Mouse (Mus musculus) midbrain, embryonic 13.5 days (tissue): ENCODE measurements around the gene Crb1. TPM values are rescaled to one million over a fixed set of nuclear protein-coding genes. Genes with fewer than 3 reads are reported as not detected.

Experiments
- ATAC-seq: fragments of 200-750 bp; cut with Nextera tagmentation; 2 replicates; pipeline ENCODE4 v1.8.0; 2017; ENCODE audit warnings: mild to moderate bottlenecking, moderate TSS enrichment, moderate library complexity
- H3K27ac ChIP-seq: fragments of 300-500 bp; sonication (generic); 2 replicates; pipeline ENCODE4 v1.5.1; 2015; ENCODE audit warnings: inconsistent platforms, mild to moderate bottlenecking, moderate library complexity
- H3K27me3 ChIP-seq: fragments of 300-500 bp; sonication (generic); 2 replicates; pipeline ENCODE4 v1.6.1; 2015; ENCODE audit warnings: mild to moderate bottlenecking, inconsistent platforms
- H3K36me3 ChIP-seq: fragments of 300-500 bp; sonication (generic); 2 replicates; pipeline ENCODE4 v1.6.1; 2015; ENCODE audit warnings: mild to moderate bottlenecking, inconsistent platforms
- H3K4me1 ChIP-seq: fragments of 300-500 bp; sonication (generic); replicated peaks from 2 replicates; pipeline ENCODE4 v1.6.1; 2015; ENCODE audit warnings: inconsistent platforms
- H3K4me2 ChIP-seq: fragments of 300-500 bp; sonication (generic); replicated peaks from 2 replicates; pipeline ENCODE4 v1.6.1; 2015; ENCODE audit warnings: moderate library complexity, mild to moderate bottlenecking, inconsistent platforms
- H3K4me3 ChIP-seq: fragments of 300-500 bp; sonication (generic); replicated peaks from 2 replicates; pipeline ENCODE4 v1.5.1; 2015; ENCODE audit warnings: mild to moderate bottlenecking, inconsistent platforms
- H3K9ac ChIP-seq: fragments of 300-500 bp; sonication (generic); replicated peaks from 2 replicates; pipeline ENCODE4 v1.6.1; 2015; ENCODE audit warnings: mild to moderate bottlenecking, inconsistent platforms
- H3K9me3 ChIP-seq: fragments of 300-500 bp; sonication (generic); 2 replicates; pipeline ENCODE4 v1.6.1; 2016; ENCODE audit warnings: mild to moderate bottlenecking, inconsistent platforms
- WGBS: fragments of 180-500 bp; shearing (Covaris S2); methylation state at CpG from one replicate; pipeline ENCODE4 v1.1.7; 2015; 5-methylcytosine and 5-hydroxymethylcytosine counted together
- polyA plus RNA-seq: library from polyadenylated mRNA; unstranded; fragments of >200 nt; fragmentation: Nextera tagmentation; extraction: Ambion mirVana; gene quantifications from 2 replicates; pipeline ENCODE4 v1.2.1, GENCODE M21; 2015

The Crb1 gene
- polyA plus RNA-seq, 1 experiment from 2014 or later = 3.1 TPM

DNA sequence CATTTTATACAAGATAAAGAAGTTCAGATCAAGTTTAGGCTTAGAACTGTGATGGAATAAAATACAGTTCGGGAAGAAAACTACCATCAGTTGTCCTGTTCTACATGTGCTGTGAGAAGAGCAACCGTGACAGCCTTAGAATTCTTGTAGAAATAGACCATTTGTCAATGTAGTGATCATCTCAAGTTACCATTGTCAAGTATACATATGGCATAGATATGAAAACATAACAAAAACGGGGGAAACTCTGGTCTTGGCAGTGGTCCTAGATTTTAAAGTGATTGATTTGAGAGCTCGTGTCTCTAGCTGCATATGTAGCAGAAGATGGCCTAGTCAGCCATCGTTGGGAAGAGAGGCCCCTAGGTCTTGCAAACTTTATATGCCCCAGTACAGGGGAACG lies 127.7 kb downstream of the Crb1 start:
- no peak overlapping the region for H3K4me2 ChIP-seq
- ATAC-seq = no peak
- H3K27ac ChIP-seq = no peak overlapping the region
- H3K27me3 ChIP-seq = no peaks in the 10 kb centered on the region
- no peaks in the 10 kb centered on the region for H3K4me1 ChIP-seq
- no peak overlapping the region for H3K4me3 ChIP-seq
- no peaks in the 10 kb centered on the region for H3K9me3 ChIP-seq
- WGBS = 91% methylated on average over 6 of the region's 6 CpGs
- H3K36me3 ChIP-seq = no peaks in the 10 kb centered on the region
- no peak overlapping the region for H3K9ac ChIP-seq

DNA sequence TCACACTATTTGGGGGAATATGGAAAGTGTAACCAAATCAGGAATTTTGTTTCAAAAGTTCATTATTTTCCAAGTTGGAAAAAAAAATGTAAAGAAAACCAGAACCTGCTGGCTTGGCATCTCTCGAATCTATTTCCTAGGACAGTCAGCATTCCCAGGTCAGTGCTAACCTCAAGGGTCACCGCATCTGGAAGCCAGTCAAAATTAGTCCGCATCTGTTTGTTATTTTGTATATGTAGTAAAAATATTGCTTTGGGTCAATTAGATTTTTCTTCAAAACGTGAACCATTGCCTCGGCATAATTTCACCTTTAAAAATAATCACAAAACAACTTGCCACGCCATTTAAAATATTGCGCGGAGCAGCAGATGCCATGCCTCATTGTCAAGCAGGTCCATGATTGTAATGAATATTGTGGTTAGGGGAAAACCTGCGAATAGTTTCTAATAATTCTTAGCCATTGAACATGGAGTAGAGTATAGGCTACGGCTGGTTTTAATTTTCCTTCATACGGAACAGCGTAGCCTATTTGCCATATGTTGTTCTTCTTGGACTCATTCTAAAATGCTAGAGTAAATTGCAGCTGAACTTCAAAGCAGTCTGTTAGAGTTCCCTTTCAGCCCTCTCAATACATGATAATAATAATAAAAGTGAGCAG lies 130.0 kb downstream of the Crb1 start:
- Histone ChIP-seq H3K9me3 (no peaks in the 10 kb centered on the region), H3K27me3 (no peaks in the 10 kb centered on the region), H3K4me3 (no peak overlapping the region), H3K36me3 (no peaks in the 10 kb centered on the region), H3K9ac (no peak overlapping the region), H3K27ac (no peak overlapping the region), H3K4me1 (no peaks in the 10 kb centered on the region), H3K4me2 (no peak overlapping the region)
- 92% methylated on average over 12 of the region's 12 CpGs for whole genome bisulfite sequencing
- no peak for ATAC-seq

DNA sequence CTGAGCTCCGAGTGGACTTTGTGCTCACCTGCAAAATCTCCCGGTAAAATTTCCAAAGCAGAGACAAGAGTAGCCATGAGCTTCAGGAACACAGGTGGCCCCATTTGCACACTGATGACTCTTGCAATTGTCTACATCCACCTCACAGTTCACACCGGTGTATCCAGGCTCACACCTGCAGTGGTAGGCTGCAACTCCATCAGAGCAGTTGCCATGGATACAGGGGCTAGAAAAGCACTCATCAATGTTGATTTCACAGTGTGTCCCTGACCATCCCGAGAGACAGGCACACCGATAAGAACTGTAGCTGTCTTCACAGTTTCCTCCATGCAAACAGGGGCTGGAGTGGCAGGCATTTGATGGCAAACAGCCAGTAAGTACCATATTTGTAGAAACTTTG lies 140.1 kb downstream of the Crb1 start:
- H3K4me3 ChIP-seq = no peak overlapping the region
- no peaks in the 10 kb centered on the region for H3K27me3 ChIP-seq
- H3K36me3 ChIP-seq = no peaks in the 10 kb centered on the region
- WGBS = 58% methylated on average over 5 of the region's 5 CpGs
- no peak overlapping the region for H3K4me2 ChIP-seq
- H3K9ac ChIP-seq = no peak overlapping the region
- H3K4me1 ChIP-seq = 0 out of 2 replicates have a peak, but pooled peaks cover 6% of the 10 kb centered on the region
- H3K27ac ChIP-seq = no peak overlapping the region
- no peaks in the 10 kb centered on the region for H3K9me3 ChIP-seq
- no peak for ATAC-seq

DNA sequence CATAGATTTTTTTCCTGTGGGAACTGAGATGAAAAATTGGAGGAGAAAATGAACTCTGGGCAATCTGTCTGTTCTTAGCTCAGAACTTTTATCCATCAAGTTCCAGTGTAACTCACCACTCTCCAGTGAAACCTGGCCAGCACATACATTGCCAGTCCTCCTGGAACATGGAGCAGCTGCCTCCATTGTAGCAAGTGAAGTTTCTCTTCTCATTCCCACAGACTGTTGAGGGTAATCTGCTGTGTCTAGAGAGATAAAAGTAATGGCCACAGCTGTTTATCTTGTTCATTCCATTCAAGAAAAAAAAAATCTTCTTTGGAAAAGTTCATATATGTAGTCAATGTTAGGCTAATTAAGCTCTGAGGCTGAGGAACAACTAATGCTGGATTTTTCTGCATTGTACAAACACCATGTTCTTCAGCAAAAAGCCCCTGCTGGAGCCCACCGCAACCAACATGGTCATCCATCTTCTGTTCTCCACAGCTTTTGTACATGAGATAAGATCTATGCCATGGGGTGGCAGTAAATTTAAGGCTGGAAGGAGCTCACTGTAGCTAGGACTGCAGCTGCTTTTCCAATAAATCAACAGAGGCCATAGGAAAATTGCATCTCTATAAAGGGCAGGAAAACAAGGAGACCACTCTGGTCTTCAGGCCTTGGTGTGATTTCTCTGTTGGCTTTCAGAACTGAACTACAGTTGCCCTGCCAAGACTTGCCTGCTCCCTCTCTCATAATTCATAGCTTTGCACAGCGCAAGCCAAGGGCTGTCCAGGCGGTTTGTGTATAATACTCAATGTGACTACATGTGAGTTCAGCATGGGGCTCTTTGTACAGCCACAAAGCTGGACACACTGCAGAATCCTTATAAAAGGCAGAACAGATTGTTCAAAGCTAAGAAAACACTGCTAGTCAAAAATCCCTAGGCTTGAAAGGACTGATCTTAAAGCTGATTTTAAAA lies 142.0 kb downstream of the Crb1 start:
- Histone ChIP-seq H3K4me3 (no peak overlapping the region), H3K9ac (no peak overlapping the region), H3K27me3 (no peaks in the 10 kb centered on the region), H3K4me1 (0 out of 2 replicates have a peak, but pooled peaks cover 6% of the 10 kb centered on the region), H3K4me2 (no peak overlapping the region), H3K9me3 (no peaks in the 10 kb centered on the region), H3K36me3 (no peaks in the 10 kb centered on the region), H3K27ac (no peak overlapping the region)
- WGBS = 87% methylated on average over 3 of the region's 3 CpGs
- no peak for ATAC-seq

DNA sequence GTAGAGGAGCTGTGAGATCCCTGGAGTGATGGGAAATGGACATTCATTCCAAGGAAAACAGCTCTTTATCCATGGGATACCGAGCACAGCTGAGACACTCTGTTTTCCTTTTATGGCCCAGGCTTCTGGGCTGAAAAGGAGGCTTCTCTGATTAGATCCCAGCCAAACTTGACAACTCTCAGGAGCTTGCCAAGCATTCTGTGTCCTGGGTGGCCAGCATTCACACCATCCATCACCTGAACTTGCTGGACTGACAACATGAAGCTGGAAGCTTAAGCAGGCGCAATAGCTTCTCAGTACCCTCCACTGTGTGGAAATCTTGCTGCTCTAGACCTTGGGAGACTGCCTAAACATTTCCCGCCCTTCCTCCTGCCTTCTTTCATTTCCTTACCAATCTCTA lies 144.3 kb downstream of the Crb1 start:
- Histone ChIP-seq H3K9me3 (no peaks in the 10 kb centered on the region), H3K27ac (no peak overlapping the region), H3K4me1 (0 out of 2 replicates have a peak, but pooled peaks cover 6% of the 10 kb centered on the region), H3K27me3 (no peaks in the 10 kb centered on the region), H3K4me3 (no peak overlapping the region), H3K9ac (no peak overlapping the region), H3K36me3 (no peaks in the 10 kb centered on the region), H3K4me2 (no peak overlapping the region)
- WGBS = 69% methylated on average over 3 of the region's 3 CpGs
- no peak for ATAC-seq

DNA sequence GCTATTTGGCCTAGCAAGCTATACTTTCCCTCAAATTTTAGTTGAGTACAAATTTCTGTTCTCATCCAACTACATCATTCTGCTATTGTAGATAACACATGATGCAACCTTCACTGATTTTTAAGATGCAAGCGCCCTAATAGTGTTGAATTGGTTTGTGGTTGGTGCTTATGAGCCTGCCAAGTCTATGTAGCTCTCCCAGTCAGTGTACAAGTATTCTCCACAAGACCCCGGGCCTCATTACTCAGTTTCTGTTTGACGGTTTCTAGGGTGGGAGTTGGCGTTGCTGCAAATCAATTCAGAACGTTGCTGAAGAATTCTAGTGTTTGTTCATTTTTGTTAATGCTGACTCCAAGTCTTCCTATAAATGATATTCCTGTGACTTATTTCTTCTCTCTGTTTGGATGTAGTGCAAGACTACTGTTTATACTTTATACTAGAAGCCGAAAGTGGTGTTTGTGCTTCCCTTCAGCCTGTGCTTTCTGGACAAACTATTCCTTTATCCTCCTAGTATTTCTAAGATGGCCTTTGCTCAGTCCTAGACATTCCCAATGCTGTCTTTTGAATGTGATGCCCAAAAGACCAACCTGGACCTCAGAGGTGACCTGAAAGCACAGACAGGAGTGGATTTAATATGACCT lies 152.5 kb downstream of the Crb1 start:
- H3K4me1 ChIP-seq = no peaks in the 10 kb centered on the region
- H3K4me3 ChIP-seq = no peak overlapping the region
- H3K4me2 ChIP-seq = no peak overlapping the region
- no peaks in the 10 kb centered on the region for H3K27me3 ChIP-seq
- H3K27ac ChIP-seq = no peak overlapping the region
- no peak for ATAC-seq
- WGBS = 90% methylated on average over 6 of the region's 6 CpGs
- no peaks in the 10 kb centered on the region for H3K9me3 ChIP-seq
- no peak overlapping the region for H3K9ac ChIP-seq
- H3K36me3 ChIP-seq = no peaks in the 10 kb centered on the region

DNA sequence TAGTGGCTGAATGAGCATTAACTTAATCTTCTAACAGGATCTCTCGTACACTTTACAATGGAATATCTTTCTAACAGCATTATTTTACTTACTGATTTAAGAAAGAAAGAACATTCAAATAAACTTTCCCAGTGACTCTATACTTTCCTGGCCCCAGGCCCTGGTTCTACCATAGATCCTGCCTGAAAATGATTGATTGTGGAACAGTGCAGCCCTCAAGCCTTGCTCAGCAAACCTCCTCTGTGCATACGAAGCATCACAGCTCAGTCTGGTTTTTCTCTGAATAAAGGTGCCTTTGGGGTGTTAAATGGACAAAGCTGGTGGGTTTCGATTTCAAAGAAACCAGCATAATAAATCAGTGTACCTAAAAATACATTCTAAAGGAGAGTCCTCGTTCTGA lies 153.1 kb downstream of the Crb1 start:
- Histone ChIP-seq H3K9ac (no peak overlapping the region), H3K9me3 (no peaks in the 10 kb centered on the region), H3K36me3 (no peaks in the 10 kb centered on the region), H3K27ac (no peak overlapping the region), H3K4me3 (no peak overlapping the region), H3K27me3 (no peaks in the 10 kb centered on the region), H3K4me1 (no peaks in the 10 kb centered on the region), H3K4me2 (no peak overlapping the region)
- WGBS = 85% methylated on average over 4 of the region's 4 CpGs
- ATAC-seq = no peak

DNA sequence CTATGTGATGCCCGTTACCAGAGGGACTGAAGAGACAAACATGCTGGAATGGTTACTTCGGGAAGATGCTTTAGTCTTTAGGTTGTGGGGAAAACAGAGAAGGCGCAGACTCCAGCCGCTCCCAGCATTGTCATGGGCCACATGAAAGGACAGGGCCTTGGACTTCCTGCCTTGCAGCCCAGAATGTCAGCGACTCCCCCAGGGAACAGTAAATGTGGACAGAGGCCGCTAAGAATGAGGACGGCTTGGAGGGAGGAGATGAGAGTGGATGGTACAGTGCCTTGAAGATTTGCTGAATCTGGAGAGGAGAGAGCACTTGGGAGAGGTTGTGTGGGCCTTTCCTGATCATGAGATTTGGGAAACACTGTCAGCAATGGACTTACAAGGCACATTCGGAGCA lies 161.6 kb downstream of the Crb1 start:
- H3K4me2 ChIP-seq = no peak overlapping the region
- no peaks in the 10 kb centered on the region for H3K9me3 ChIP-seq
- no peaks in the 10 kb centered on the region for H3K36me3 ChIP-seq
- H3K4me3 ChIP-seq = no peak overlapping the region
- peaks cover 9% of the 10 kb centered on the region; the same call in 1 of the 2 replicates for H3K4me1 ChIP-seq
- H3K9ac ChIP-seq = no peak overlapping the region
- H3K27ac ChIP-seq = no peak overlapping the region
- no peak for ATAC-seq
- H3K27me3 ChIP-seq = no peaks in the 10 kb centered on the region
- 69% methylated on average over 8 of the region's 8 CpGs for WGBS

DNA sequence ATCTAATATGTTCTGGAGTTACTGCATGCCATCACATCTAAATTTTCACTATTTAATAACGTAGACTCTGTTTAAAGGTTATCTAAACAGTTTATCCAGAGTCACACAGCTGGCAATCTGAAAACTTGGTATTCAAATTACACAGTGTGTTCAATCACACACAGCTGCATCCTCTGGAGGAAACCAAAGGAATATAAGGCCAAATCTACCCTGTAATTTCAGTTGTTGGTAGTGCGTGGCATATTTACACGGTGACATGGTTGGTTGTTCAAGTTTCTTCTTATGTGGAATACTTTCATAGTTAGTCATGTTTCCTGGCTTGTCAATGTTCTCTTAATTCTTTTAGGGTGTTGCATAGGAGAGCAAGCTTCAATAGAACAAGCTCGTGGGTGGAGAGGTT lies 166.4 kb downstream of the Crb1 start:
- Histone ChIP-seq H3K36me3 (no peaks in the 10 kb centered on the region), H3K27ac (no peak overlapping the region), H3K9ac (no peak overlapping the region), H3K27me3 (no peaks in the 10 kb centered on the region), H3K4me3 (no peak overlapping the region), H3K4me1 (peaks cover 20% of the 10 kb centered on the region), H3K9me3 (no peaks in the 10 kb centered on the region), H3K4me2 (no peak overlapping the region)
- 71% methylated on average over 4 of the region's 4 CpGs for WGBS
- no peak for ATAC-seq

DNA sequence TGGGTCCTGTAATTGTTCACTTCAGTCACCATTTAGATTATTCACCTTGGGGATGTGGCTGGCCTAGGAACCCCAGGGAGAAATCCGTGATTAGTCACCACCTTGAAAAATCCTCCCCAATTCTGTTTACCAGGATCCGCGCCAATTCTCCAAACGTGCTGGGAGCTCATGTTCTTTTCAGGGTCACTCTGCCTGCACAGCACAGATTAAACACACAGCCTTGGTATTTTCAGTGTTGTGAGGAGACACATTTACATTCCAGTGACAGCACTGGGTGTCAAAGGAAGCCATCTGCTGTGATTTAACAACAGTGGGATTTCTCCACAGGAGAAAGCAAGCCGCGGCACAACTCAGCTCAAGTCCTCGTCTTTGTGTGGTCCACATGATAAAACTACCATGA lies 167.1 kb downstream of the Crb1 start:
- no peaks in the 10 kb centered on the region for H3K36me3 ChIP-seq
- H3K4me1 ChIP-seq = peaks cover 20% of the 10 kb centered on the region
- H3K27me3 ChIP-seq = no peaks in the 10 kb centered on the region
- H3K9ac ChIP-seq = no peak overlapping the region
- 6% methylated on average over 7 of the region's 7 CpGs for WGBS
- peak; percentile 74 for ATAC-seq
- H3K9me3 ChIP-seq = no peaks in the 10 kb centered on the region
- no peak overlapping the region for H3K4me3 ChIP-seq
- peak overlapping the region; percentile 57 for H3K27ac ChIP-seq
- H3K4me2 ChIP-seq = peak overlapping the region; percentile 17

DNA sequence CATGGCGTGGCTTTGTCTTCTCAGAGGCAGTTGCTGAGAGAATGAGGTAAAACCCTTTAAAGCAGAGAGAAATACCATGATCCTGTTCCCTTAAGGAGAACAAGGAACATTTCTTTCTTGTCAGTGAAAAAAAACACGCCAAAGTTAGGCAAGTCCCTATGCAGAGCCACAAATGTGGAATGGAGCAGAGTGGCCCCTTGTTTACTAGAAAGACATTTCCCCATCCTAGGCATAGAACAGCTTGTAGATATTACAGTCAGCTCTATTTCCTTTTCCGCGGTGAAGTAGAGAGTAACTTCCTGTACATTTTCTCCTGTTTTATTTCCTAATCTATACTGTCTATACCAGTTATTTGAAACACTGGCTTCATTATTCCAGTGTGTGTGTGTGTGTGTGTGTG lies 170.6 kb downstream of the Crb1 start:
- Histone ChIP-seq H3K27ac (no peak overlapping the region), H3K4me1 (peaks cover 20% of the 10 kb centered on the region), H3K36me3 (no peaks in the 10 kb centered on the region), H3K4me2 (no peak overlapping the region), H3K27me3 (no peaks in the 10 kb centered on the region), H3K9ac (no peak overlapping the region), H3K4me3 (no peak overlapping the region), H3K9me3 (no peaks in the 10 kb centered on the region)
- no peak for ATAC-seq
- 79% methylated on average over 4 of the region's 4 CpGs for WGBS

DNA sequence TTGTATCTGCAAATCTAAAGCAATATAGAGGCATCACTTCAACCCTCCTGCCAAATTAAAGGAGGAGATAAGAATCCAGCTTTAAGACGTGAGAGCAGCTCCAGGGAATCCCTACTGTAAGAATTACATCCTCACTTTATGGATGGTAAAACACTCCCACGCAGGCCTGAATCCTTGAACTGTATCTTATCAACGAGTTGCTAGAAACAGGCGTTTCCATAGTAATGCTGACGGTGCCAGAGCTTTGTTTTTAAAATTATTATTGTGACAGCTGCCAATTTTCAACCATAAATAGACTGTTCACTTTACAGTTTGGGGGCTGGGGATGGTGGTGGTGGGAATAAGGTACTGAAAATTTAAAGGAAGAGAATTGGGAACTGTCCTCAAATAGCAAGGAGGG lies 173.9 kb downstream of the Crb1 start:
- Histone ChIP-seq H3K9ac (no peak overlapping the region), H3K4me2 (no peak overlapping the region), H3K9me3 (no peaks in the 10 kb centered on the region), H3K4me1 (no peaks in the 10 kb centered on the region), H3K36me3 (no peaks in the 10 kb centered on the region), H3K27me3 (no peaks in the 10 kb centered on the region), H3K4me3 (no peak overlapping the region), H3K27ac (no peak overlapping the region)
- no peak for ATAC-seq
- WGBS = 73% methylated on average over 5 of the region's 5 CpGs
